Comparison of ENCODE assay signal across 22 mouse cellular contexts in genomic region chr15:80121721-80122325, GRCm38 (mm10). TPM values are rescaled to one million over a fixed set of nuclear protein-coding genes. Genes with fewer than 3 reads are reported as not detected.
DNase-seq lines count a peak whose midpoint lies in the region; ATAC-seq and TF ChIP-seq lines count a peak whose summit lies in the region.
"Had no signal": no experiment of that assay in that cellular context is flagged by ENCODE, and none has a peak within 500 bp of the region (broad histone marks: within the 10 kb centered on the region; RNA-seq: fewer than 3 reads in every experiment).

No protein-coding gene starts in this region.

- no peak overlapping the region for H3K9ac ChIP-seq in hindbrain, postnatal 0 days (replicated peaks; ENCODE audit: low read length)
- no peak overlapping the region for H3K9ac ChIP-seq in hindbrain, embryonic 14.5 days
- H3K9ac ChIP-seq: forebrain, embryonic 15.5 days; heart, embryonic 13.5 days; liver, postnatal 0 days; neural tube, embryonic 12.5 days had no signal

- H3K36me3 ChIP-seq in hindbrain, postnatal 0 days (ENCODE audit: insufficient read depth, low read length), result no peaks in the 10 kb centered on the region
- no peaks in the 10 kb centered on the region for H3K36me3 ChIP-seq in hindbrain, embryonic 14.5 days (replicated peaks; ENCODE audit: control insufficient read depth, insufficient read depth)
- H3K36me3 ChIP-seq: forebrain, embryonic 15.5 days; heart, embryonic 13.5 days; limb, embryonic 10.5 days; neural tube, embryonic 12.5 days had no signal

- no peaks in the 10 kb centered on the region for H3K27me3 ChIP-seq in hindbrain, postnatal 0 days (ENCODE audit: insufficient read depth, low read length)
- no peaks in the 10 kb centered on the region for H3K27me3 ChIP-seq in hindbrain, embryonic 14.5 days (ENCODE audit: control insufficient read depth, insufficient read depth, low read length)
- H3K27me3 ChIP-seq: forebrain, embryonic 15.5 days; neural tube, embryonic 12.5 days; Patski had no signal

- H3K4me1 ChIP-seq in hindbrain, postnatal 0 days (ENCODE audit: insufficient read depth, low read length), result no peaks in the 10 kb centered on the region
- no peaks in the 10 kb centered on the region for H3K4me1 ChIP-seq in hindbrain, embryonic 14.5 days (replicated peaks; ENCODE audit: control insufficient read depth, insufficient read depth, low read length)
- H3K4me1 ChIP-seq: forebrain, embryonic 15.5 days; heart, embryonic 13.5 days; neural tube, embryonic 12.5 days had no signal

- 67% methylated on average over 9 of the region's 9 CpGs for WGBS in hindbrain, postnatal 0 days
- WGBS in hindbrain, embryonic 14.5 days, result 85% methylated on average over 9 of the region's 9 CpGs

- H3K9me3 ChIP-seq in hindbrain, postnatal 0 days (ENCODE audit: low read length), result no peaks in the 10 kb centered on the region
- H3K9me3 ChIP-seq in hindbrain, embryonic 14.5 days (ENCODE audit: control insufficient read depth, low read length), result no peaks in the 10 kb centered on the region
- H3K9me3 ChIP-seq: forebrain, embryonic 15.5 days; heart, embryonic 13.5 days; limb, embryonic 10.5 days; neural tube, embryonic 12.5 days had no signal

- H3K27ac ChIP-seq in hindbrain, postnatal 0 days, result peak overlapping the region; percentile 51; the same call in 1 of the 2 replicates
- no peak overlapping the region for H3K27ac ChIP-seq in hindbrain, embryonic 14.5 days
- H3K27ac ChIP-seq: forebrain, embryonic 15.5 days; heart, embryonic 13.5 days; kidney, postnatal 0 days; limb, embryonic 10.5 days; neural tube, embryonic 12.5 days had no signal

- peak; percentile 90 for ATAC-seq in hindbrain, postnatal 0 days
- no peak for ATAC-seq in hindbrain, embryonic 14.5 days (ENCODE audit: low FRiP score)
- no peak for ATAC-seq in erythroid progenitor cell, adult 5-6 weeks (replicated peaks; ENCODE audit: low FRiP score, poor library complexity, severe bottlenecking)
- ATAC-seq: activated CD4-positive, CD25-positive, alpha-beta regulatory T cell, adult 4 months; forebrain, embryonic 15.5 days; liver, postnatal 0 days; Patski had no signal

- no peak overlapping the region for H3K4me3 ChIP-seq in hindbrain, postnatal 0 days (ENCODE audit: low read length)
- no peak overlapping the region for H3K4me3 ChIP-seq in hindbrain, embryonic 14.5 days (replicated peaks; ENCODE audit: low read length)
- H3K4me3 ChIP-seq: forebrain, embryonic 15.5 days; heart, embryonic 13.5 days; limb, embryonic 10.5 days; neural tube, embryonic 12.5 days had no signal

- peak; percentile 77 for DNase-seq in hindbrain, postnatal 0 days (ENCODE audit: low spot score)
- DNase-seq in hindbrain, embryonic 14.5 days (ENCODE audit: low spot score), result no peak
- peak; percentile 99 for DNase-seq in brain, adult 2 months (ENCODE audit: low read depth, low spot score)
- peak; percentile 99 for DNase-seq in cerebellum, adult 11-12 months
- DNase-seq in cerebellum, postnatal 14 days, result peak; percentile 95 to 96
- DNase-seq in right cerebral cortex, postnatal 14 days, result no peak
- DNase-seq: adrenal gland, postnatal 10 days; kidney, adult 18-20 months; liver, postnatal 0 days; lung, postnatal 10 days; right cerebral cortex, adult 18-20 months had no signal

- TF ChIP-seq CTCF in hindbrain, postnatal 0 days (IDR thresholded peaks at IDR 0.05; ENCODE audit: low read depth), result no peak

- H3K4me2 ChIP-seq in hindbrain, postnatal 0 days (ENCODE audit: low read depth, low read length), result no peak overlapping the region
- H3K4me2 ChIP-seq in hindbrain, embryonic 14.5 days (replicated peaks), result no peak overlapping the region
- H3K4me2 ChIP-seq: forebrain, embryonic 15.5 days; heart, embryonic 13.5 days; neural tube, embryonic 12.5 days had no signal

RNA-seq across cellular contexts. Expression of gene Tab1, which starts 11.1 kb away (rescaled TPM):
- 55.0 and 58.6 TPM in 2 replicates for total RNA-seq in hindbrain, postnatal 0 days (2014; rRNA removed)
- 26.5 and 27.9 TPM in 2 replicates for polyA plus RNA-seq in hindbrain, postnatal 0 days (2015; fragmentation: Nextera tagmentation; extraction: Ambion mirVana)
- 32.2 and 36.1 TPM in 2 replicates for polyA plus RNA-seq in hindbrain, embryonic 14.5 days (2014; fragmentation: Nextera tagmentation; extraction: Ambion mirVana)
- total RNA-seq in erythroid progenitor cell, adult 5-6 weeks (2015; ENCODE audit: low replicate concordance), result 8.6 and 9.2 TPM in 2 replicates
- total RNA-seq in erythroid progenitor cell, adult 5-6 weeks (2017; ENCODE audit: low replicate concordance), result 22.5 and 26.3 TPM in 2 replicates

RNA-seq across cellular contexts. Expression of gene Rpl3, which starts 30.2 kb away (rescaled TPM):
- 599 and 600 TPM in 2 replicates for total RNA-seq in hindbrain, postnatal 0 days (2014; rRNA removed)
- 527 and 544 TPM in 2 replicates for polyA plus RNA-seq in hindbrain, postnatal 0 days (2015; fragmentation: Nextera tagmentation; extraction: Ambion mirVana)
- polyA plus RNA-seq in hindbrain, embryonic 14.5 days (2014; fragmentation: Nextera tagmentation; extraction: Ambion mirVana), result 685 and 734 TPM in 2 replicates
- total RNA-seq in erythroid progenitor cell, adult 5-6 weeks (2015; ENCODE audit: low replicate concordance), result 600 and 647 TPM in 2 replicates
- total RNA-seq in erythroid progenitor cell, adult 5-6 weeks (2017; ENCODE audit: low replicate concordance), result 701 and 821 TPM in 2 replicates

RNA-seq across cellular contexts. Expression of gene Syngr1, which starts 30.7 kb away (rescaled TPM):
- total RNA-seq in hindbrain, postnatal 0 days (2014; rRNA removed), result 155 and 157 TPM in 2 replicates
- 73.4 and 78.6 TPM in 2 replicates for polyA plus RNA-seq in hindbrain, postnatal 0 days (2015; fragmentation: Nextera tagmentation; extraction: Ambion mirVana)
- polyA plus RNA-seq in hindbrain, embryonic 14.5 days (2014; fragmentation: Nextera tagmentation; extraction: Ambion mirVana), result 37.0 and 38.7 TPM in 2 replicates
- total RNA-seq in erythroid progenitor cell, adult 5-6 weeks (2015; ENCODE audit: low replicate concordance), result 19.1 and 20.1 TPM in 2 replicates
- total RNA-seq in erythroid progenitor cell, adult 5-6 weeks (2017; ENCODE audit: low replicate concordance), result 3.6 and 16.7 TPM in 2 replicates
- total RNA-seq: monocyte, adult 5-6 weeks had no signal

RNA-seq across cellular contexts. Expression of gene Mgat3, which starts 51.7 kb away (rescaled TPM):
- 99.6 and 106 TPM in 2 replicates for total RNA-seq in hindbrain, postnatal 0 days (2014; rRNA removed)
- 13.2 and 13.5 TPM in 2 replicates for polyA plus RNA-seq in hindbrain, postnatal 0 days (2015; fragmentation: Nextera tagmentation; extraction: Ambion mirVana)
- 22.3 and 24.5 TPM in 2 replicates for polyA plus RNA-seq in hindbrain, embryonic 14.5 days (2014; fragmentation: Nextera tagmentation; extraction: Ambion mirVana)
- not detected in 2 replicates for total RNA-seq in erythroid progenitor cell, adult 5-6 weeks (2015; ENCODE audit: low replicate concordance)
- not detected in 2 replicates for total RNA-seq in erythroid progenitor cell, adult 5-6 weeks (2017; ENCODE audit: low replicate concordance)
- total RNA-seq: granulocyte monocyte progenitor cell, adult 5-6 weeks; megakaryocyte progenitor cell, adult 5-6 weeks; monocyte, adult 5-6 weeks had no signal

Comparison
In these comparisons a context has a peak if more than half of its experiments do, and no peak if none do; other contexts are left out.
1. DNase-seq: peak in hindbrain, postnatal 0 days (single experiment), brain, adult 2 months (single experiment), cerebellum, adult 11-12 months (single experiment) and cerebellum, postnatal 14 days (2 of 2); none in hindbrain, embryonic 14.5 days (single experiment) and right cerebral cortex, postnatal 14 days (single experiment).